Mouse (Mus musculus) heart, postnatal 0 days (tissue): ENCODE data around the gene Icmt.

Experiments
- CTCF ChIP-seq: IDR thresholded peaks from 2 replicates; pipeline ENCODE4 v1.5.1; 2016; ENCODE audit warnings: antibody characterized with exemption, control low read depth, low read depth
- EP300 ChIP-seq: IDR thresholded peaks from 2 replicates; pipeline ENCODE4 v1.6.1; 2016; ENCODE audit warnings: antibody characterized with exemption, low read depth

DNA sequence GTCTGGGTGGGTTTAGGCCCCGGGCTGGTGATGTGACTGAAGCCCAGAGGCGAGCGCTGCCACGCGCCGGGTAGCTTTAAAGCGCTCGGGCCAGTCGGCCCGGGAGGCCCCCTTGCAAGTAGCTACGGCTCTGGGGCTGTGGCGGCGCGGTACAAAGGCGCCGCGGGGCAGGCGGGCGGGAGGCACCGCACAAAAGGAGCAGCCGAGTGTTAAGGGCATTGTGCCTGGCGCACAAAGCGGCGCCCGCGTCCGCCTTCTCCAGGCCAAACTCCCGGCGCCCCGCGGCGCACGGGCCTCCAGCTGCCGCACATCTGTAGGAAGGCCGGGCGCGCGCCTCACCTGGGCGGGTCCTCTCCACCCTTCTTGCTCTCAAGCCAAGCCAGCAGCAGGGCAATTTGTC is 6.6 kb upstream of the Icmt start:
- TF ChIP-seq CTCF (no peak), EP300 (no peak)
